Mouse (Mus musculus): Measurements from ENCODE around the gene Gns. TPM values are rescaled to one million over a fixed set of nuclear protein-coding genes. Genes with fewer than 3 reads are reported as not detected.
A peak's percentile ranks its signal among the peaks of the same experiment; 100 is the strongest.

Gns gene
- polyA plus RNA-seq, 1 experiment from 2014 or later, result 37.5 TPM

DNA sequence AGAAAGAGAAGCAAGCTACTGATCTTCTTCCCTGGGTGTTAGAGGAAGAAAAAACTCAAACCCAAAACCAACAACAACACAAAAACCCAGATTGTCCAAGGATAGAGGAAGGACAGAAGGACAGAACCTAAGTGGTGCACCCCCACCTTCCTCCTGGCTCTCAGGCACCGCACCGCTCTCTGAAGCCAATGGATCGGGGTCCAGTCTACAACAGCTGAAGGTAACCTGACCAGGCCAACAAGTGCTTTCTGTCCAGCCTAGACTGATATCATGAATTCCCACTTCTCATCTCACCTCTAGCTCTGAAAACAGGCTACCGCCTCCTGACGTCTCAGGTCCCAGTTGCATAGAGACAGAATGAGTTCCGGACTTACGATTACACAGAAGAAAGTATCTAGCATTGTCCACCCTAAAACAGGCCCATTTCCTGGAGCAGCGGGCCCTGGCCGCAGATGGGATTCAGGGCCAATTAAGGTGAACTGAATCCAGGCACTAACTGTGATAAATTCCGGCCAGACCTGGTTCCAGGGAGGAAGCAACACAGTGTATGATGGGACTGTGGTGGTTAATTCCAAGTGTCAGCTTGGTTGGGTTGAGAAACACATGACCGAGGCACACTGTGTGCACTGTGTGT is 56.9 kb downstream of the Gns start:
- WGBS, result 92% methylated on average over 11 of the region's 11 CpGs
- ATAC-seq (ENCODE audit: insufficient read depth, low FRiP score), result no peak
- H3K9ac ChIP-seq (ENCODE audit: low read length), result no peak overlapping the region
- H3K4me2 ChIP-seq (ENCODE audit: low read depth, low read length), result no peak overlapping the region
- H3K36me3 ChIP-seq (ENCODE audit: control insufficient read depth, insufficient read depth, low read length), result no peaks in the 10 kb centered on the region
- H3K4me3 ChIP-seq (replicated peaks; ENCODE audit: low read length), result no peak overlapping the region
- no peaks in the 10 kb centered on the region for H3K9me3 ChIP-seq (replicated peaks; ENCODE audit: control insufficient read depth, low read length)
- H3K27ac ChIP-seq (ENCODE audit: low read length), result no peak overlapping the region
- H3K4me1 ChIP-seq (ENCODE audit: control insufficient read depth, insufficient read depth, low read length), result peaks cover 14% of the 10 kb centered on the region
- no peaks in the 10 kb centered on the region for H3K27me3 ChIP-seq (ENCODE audit: control insufficient read depth, insufficient read depth, low read length)

DNA sequence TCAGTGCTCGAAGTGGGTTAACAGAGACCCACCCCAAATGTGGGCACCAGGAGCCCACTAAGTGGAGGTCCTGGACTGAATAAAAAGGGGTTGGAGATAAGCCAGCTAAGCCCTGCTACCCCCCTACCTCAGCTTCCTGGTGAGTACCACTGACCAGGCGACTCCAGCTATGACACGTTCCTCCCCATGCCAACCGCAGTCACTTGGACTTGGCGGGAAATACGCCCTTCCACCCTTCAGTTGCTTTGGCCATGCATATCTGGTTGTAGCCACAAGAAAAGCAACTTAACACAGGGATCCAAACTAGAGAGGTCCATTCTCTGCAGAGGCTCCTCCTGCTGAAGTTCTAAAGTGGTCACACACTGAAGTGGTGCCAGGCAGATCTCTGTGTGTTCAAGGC is 57.4 kb downstream of the Gns start:
- WGBS, result 86% methylated on average over 6 of the region's 6 CpGs
- no peak overlapping the region for H3K4me3 ChIP-seq (replicated peaks; ENCODE audit: low read length)
- H3K36me3 ChIP-seq (ENCODE audit: control insufficient read depth, insufficient read depth, low read length), result no peaks in the 10 kb centered on the region
- no peak overlapping the region for H3K27ac ChIP-seq (ENCODE audit: low read length)
- H3K4me2 ChIP-seq (ENCODE audit: low read depth, low read length), result no peak overlapping the region
- peaks cover 10% of the 10 kb centered on the region for H3K4me1 ChIP-seq (ENCODE audit: control insufficient read depth, insufficient read depth, low read length)
- ATAC-seq (ENCODE audit: insufficient read depth, low FRiP score), result no peak
- H3K27me3 ChIP-seq (ENCODE audit: control insufficient read depth, insufficient read depth, low read length), result no peaks in the 10 kb centered on the region
- no peaks in the 10 kb centered on the region for H3K9me3 ChIP-seq (replicated peaks; ENCODE audit: control insufficient read depth, low read length)
- H3K9ac ChIP-seq (ENCODE audit: low read length), result no peak overlapping the region

DNA sequence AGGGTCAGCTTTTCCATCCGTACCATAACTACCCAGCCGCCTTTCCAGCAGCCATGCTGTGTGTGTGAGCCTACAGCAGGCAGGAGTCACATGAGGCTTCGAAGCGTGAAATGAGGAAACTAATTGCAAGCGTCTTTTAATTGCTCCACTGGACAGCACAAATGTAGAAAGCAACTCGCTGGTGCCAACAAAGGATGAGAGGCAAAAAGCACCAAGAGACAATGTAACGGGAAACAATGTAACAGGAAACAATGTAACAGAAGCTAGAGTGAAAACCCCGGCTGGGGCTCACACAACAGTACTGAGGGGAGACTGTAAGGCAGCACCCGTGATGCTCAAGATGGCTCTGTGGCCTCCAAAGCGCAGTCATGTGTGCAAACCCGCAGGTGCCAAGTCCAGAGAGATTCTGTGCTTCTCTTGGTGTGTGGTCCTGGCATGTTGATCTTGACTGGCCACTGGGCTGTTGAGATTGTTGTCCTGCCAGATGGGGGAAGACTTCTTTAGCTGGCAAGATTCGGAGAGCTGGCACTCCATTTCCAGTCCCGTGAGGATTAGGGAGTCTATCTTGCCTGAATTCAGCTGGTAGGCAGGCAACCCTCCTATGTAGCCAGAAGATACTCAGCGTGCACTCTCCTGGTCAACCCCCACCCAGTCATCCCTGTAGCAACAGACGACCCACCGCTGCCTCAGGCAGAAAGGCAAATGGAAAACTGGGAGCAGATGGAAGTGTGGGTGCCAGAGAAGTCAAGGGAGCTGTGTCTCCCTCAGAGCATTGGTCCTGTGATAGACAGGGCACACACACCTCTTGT is 58.9 kb downstream of the Gns start:
- H3K9me3 ChIP-seq (replicated peaks; ENCODE audit: control insufficient read depth, low read length), result no peaks in the 10 kb centered on the region
- 84% methylated on average over 16 of the region's 16 CpGs for WGBS
- no peak for ATAC-seq (ENCODE audit: insufficient read depth, low FRiP score)
- H3K27me3 ChIP-seq (ENCODE audit: control insufficient read depth, insufficient read depth, low read length), result no peaks in the 10 kb centered on the region
- no peak overlapping the region for H3K27ac ChIP-seq (ENCODE audit: low read length)
- H3K4me2 ChIP-seq (ENCODE audit: low read depth, low read length), result no peak overlapping the region
- H3K9ac ChIP-seq (ENCODE audit: low read length), result no peak overlapping the region
- peaks cover 22% of the 10 kb centered on the region for H3K4me1 ChIP-seq (ENCODE audit: control insufficient read depth, insufficient read depth, low read length)
- H3K36me3 ChIP-seq (ENCODE audit: control insufficient read depth, insufficient read depth, low read length), result no peaks in the 10 kb centered on the region
- H3K4me3 ChIP-seq (replicated peaks; ENCODE audit: low read length), result no peak overlapping the region

DNA sequence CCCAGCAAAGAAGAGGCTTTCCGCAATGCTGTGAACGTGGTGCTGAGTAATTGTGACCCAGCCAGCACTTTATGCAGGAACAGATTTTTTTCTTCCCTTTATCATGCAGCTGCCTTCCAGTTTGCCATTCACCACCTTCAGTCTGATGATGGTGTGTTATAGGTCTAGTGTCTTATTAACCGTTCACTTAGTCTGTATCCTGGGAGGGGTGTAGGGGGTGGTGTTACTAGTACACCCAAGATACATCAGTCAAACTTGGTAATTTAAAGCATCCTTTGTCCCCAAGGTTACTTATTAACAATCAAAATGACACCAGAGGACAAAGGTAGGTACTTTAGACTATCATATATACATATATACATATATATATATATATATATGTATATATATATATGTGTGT is 59.6 kb downstream of the Gns start:
- Histone ChIP-seq H3K4me2 (ENCODE audit: low read depth, low read length) (no peak overlapping the region), H3K36me3 (ENCODE audit: control insufficient read depth, insufficient read depth, low read length) (no peaks in the 10 kb centered on the region), H3K9me3 (replicated peaks; ENCODE audit: control insufficient read depth, low read length) (no peaks in the 10 kb centered on the region), H3K4me3 (replicated peaks; ENCODE audit: low read length) (no peak overlapping the region), H3K4me1 (ENCODE audit: control insufficient read depth, insufficient read depth, low read length) (peaks cover 28% of the 10 kb centered on the region), H3K27me3 (ENCODE audit: control insufficient read depth, insufficient read depth, low read length) (no peaks in the 10 kb centered on the region), H3K9ac (ENCODE audit: low read length) (no peak overlapping the region), H3K27ac (ENCODE audit: low read length) (no peak overlapping the region)
- ATAC-seq (ENCODE audit: insufficient read depth, low FRiP score), result no peak
- WGBS, result 67% methylated on average over 3 of the region's 3 CpGs

DNA sequence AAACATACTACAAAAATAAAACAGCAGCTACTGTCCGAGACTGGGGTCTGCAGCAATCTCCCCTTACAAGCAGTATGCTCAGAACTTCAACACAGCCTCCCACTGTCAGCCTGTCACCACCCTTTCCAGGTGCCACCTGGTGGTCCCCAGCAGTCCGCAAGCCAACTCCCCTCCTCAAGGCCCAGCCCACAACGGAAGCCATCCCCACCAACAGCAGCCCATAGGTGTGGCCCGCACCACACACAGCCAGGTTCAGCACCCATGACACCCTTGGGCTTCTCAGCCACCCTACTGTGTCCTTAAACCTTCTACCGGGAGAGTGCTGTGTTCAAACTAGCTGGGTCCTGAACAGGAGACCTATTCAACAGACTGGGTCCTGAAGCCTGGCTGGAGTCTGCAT is 60.2 kb downstream of the Gns start:
- peaks cover 30% of the 10 kb centered on the region for H3K4me1 ChIP-seq (ENCODE audit: control insufficient read depth, insufficient read depth, low read length)
- ATAC-seq (ENCODE audit: insufficient read depth, low FRiP score), result no peak
- no peaks in the 10 kb centered on the region for H3K27me3 ChIP-seq (ENCODE audit: control insufficient read depth, insufficient read depth, low read length)
- WGBS, result 85% methylated on average over 5 of the region's 5 CpGs
- no peak overlapping the region for H3K4me2 ChIP-seq (ENCODE audit: low read depth, low read length)
- H3K9me3 ChIP-seq (replicated peaks; ENCODE audit: control insufficient read depth, low read length), result no peaks in the 10 kb centered on the region
- no peak overlapping the region for H3K4me3 ChIP-seq (replicated peaks; ENCODE audit: low read length)
- H3K36me3 ChIP-seq (ENCODE audit: control insufficient read depth, insufficient read depth, low read length), result no peaks in the 10 kb centered on the region
- no peak overlapping the region for H3K9ac ChIP-seq (ENCODE audit: low read length)
- H3K27ac ChIP-seq (ENCODE audit: low read length), result peak overlapping the region; percentile 52; the same call in 1 of the 2 replicates

DNA sequence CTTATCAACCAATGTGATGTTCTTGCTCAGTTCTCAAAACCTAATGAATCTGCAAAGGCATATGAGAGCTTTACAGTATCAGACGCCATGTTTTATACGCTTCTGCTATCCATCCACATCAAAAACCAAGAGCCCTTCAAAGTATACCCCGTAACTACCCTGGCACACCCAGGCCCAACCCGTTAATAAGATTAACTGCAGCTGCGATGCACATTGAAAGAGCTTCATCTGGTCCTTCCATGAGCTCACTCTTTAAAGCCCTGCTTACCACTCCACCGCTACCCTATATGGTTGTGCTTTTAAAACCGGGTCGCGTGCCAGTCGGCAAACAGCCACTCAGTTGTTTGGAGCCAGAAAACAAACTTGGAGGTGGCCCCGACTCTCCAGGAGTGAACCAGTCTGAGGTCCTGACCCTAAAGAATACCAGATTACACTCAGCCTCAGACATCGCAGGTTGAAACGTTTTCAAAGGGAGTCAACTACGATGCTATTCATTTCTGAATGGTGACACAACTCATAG is 60.7 kb downstream of the Gns start:
- peaks cover 30% of the 10 kb centered on the region for H3K4me1 ChIP-seq (ENCODE audit: control insufficient read depth, insufficient read depth, low read length)
- no peak for ATAC-seq (ENCODE audit: insufficient read depth, low FRiP score)

DNA sequence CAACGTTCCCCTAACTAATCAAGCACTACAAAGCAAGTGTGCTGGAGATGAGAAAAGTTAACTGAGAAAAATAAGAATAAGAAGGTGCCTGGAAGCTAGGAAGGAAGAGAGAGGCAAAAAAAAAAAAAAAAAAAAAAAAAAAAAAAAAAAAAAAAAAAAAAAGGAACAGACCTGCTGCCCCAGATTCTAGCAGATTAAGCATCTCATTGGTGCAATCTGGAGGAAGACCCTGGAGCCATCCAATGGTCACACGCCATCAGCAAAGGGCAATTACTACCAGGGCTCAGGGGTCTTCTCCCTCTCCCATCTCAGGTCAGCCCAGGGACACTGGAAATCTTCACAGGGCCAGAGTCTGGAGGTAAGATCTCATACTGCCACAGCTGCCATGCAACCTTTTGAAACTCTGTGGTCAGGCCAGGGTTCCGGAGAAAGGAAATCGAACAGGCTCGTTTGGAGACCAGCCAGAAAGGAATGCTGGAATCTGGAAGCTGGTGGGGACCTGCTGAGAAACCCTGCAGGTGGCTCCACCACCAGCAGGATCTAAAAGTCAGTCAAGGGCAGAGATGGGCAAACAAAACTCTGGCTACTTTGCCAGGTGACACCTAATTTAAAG is 61.7 kb downstream of the Gns start:
- ATAC-seq (ENCODE audit: insufficient read depth, low FRiP score), result no peak
- H3K9ac ChIP-seq (ENCODE audit: low read length), result no peak overlapping the region
- no peaks in the 10 kb centered on the region for H3K36me3 ChIP-seq (ENCODE audit: control insufficient read depth, insufficient read depth, low read length)
- H3K4me1 ChIP-seq (ENCODE audit: control insufficient read depth, insufficient read depth, low read length), result peaks cover 39% of the 10 kb centered on the region
- no peak overlapping the region for H3K4me2 ChIP-seq (ENCODE audit: low read depth, low read length)
- no peaks in the 10 kb centered on the region for H3K9me3 ChIP-seq (replicated peaks; ENCODE audit: control insufficient read depth, low read length)
- no peaks in the 10 kb centered on the region for H3K27me3 ChIP-seq (ENCODE audit: control insufficient read depth, insufficient read depth, low read length)
- 35% methylated on average over 5 of the region's 5 CpGs for WGBS
- H3K27ac ChIP-seq (ENCODE audit: low read length), result peak overlapping the region; percentile 69
- no peak overlapping the region for H3K4me3 ChIP-seq (replicated peaks; ENCODE audit: low read length)

More for the DNA sequence above, 60.7 kb downstream of the Gns start:
- Histone ChIP-seq H3K27ac (ENCODE audit: low read length) (peak overlapping the region; percentile 52; the same call in 1 of the 2 replicates), H3K4me2 (ENCODE audit: low read depth, low read length) (no peak overlapping the region), H3K27me3 (ENCODE audit: control insufficient read depth, insufficient read depth, low read length) (no peaks in the 10 kb centered on the region), H3K4me3 (replicated peaks; ENCODE audit: low read length) (no peak overlapping the region), H3K9me3 (replicated peaks; ENCODE audit: control insufficient read depth, low read length) (no peaks in the 10 kb centered on the region), H3K9ac (ENCODE audit: low read length) (no peak overlapping the region), H3K36me3 (ENCODE audit: control insufficient read depth, insufficient read depth, low read length) (no peaks in the 10 kb centered on the region)
- 58% methylated on average over 14 of the region's 14 CpGs for WGBS

DNA sequence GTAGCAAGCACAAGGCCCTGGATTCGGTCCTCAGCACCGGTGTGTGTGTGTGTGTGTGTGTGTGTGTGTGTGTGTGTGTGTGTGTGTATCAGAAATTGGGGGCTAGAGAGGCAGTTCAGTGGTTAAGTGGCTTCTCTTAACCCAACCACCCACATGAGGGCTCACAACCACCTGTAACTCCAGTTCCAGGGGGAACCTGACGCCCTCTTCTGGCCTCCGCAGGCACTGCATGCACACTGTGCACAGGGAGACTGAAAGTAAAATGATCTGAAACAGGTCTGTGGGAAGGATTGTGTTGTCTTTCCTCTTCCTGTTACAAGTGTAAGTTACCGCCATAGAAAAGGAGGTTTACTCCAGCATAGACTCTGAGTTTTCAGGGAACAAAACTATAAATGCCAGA is 62.2 kb downstream of the Gns start:
- no peak overlapping the region for H3K9ac ChIP-seq (ENCODE audit: low read length)
- WGBS, result 51% methylated on average over 5 of the region's 5 CpGs
- peaks cover 42% of the 10 kb centered on the region for H3K4me1 ChIP-seq (ENCODE audit: control insufficient read depth, insufficient read depth, low read length)
- H3K27me3 ChIP-seq (ENCODE audit: control insufficient read depth, insufficient read depth, low read length), result no peaks in the 10 kb centered on the region
- no peaks in the 10 kb centered on the region for H3K9me3 ChIP-seq (replicated peaks; ENCODE audit: control insufficient read depth, low read length)
- no peaks in the 10 kb centered on the region for H3K36me3 ChIP-seq (ENCODE audit: control insufficient read depth, insufficient read depth, low read length)
- H3K4me3 ChIP-seq (replicated peaks; ENCODE audit: low read length), result no peak overlapping the region
- no peak for ATAC-seq (ENCODE audit: insufficient read depth, low FRiP score)
- no peak overlapping the region for H3K4me2 ChIP-seq (ENCODE audit: low read depth, low read length)
- H3K27ac ChIP-seq (ENCODE audit: low read length), result peak overlapping the region; percentile 69

Data from stomach, embryonic 16.5 days (tissue).